Mouse (Mus musculus) hindbrain, embryonic 15.5 days (tissue): Measurements from ENCODE around the gene Gm10413. TPM values are rescaled to one million over a fixed set of nuclear protein-coding genes. Genes with fewer than 3 reads are reported as not detected.
"Not testable (repeated sequence)": the region's sequence is repeated elsewhere in the genome, so short reads cannot be mapped to it uniquely, and the experiment has no call there.

Experiments
- ATAC-seq: fragments of 200-750 bp; cut with Nextera tagmentation; 2 replicates; pipeline ENCODE4 v1.8.0; 2017; ENCODE audit warnings: low read depth, moderate number of reproducible peaks, moderate TSS enrichment; ENCODE audit not compliant: low FRiP score
- H3K27ac ChIP-seq: fragments of 300-500 bp; sonication (generic); replicated peaks from 2 replicates; pipeline ENCODE4 v1.5.1; 2015; ENCODE audit warnings: mild to moderate bottlenecking, inconsistent platforms
- H3K27me3 ChIP-seq: fragments of 300-500 bp; sonication (generic); 2 replicates; pipeline ENCODE4 v1.6.1; 2015; ENCODE audit warnings: control low read depth, inconsistent platforms
- H3K36me3 ChIP-seq: fragments of 300-500 bp; sonication (generic); 2 replicates; pipeline ENCODE4 v1.6.1; 2015; ENCODE audit warnings: control low read depth, inconsistent platforms
- H3K4me1 ChIP-seq: fragments of 300-500 bp; sonication (generic); replicated peaks from 2 replicates; pipeline ENCODE4 v1.6.1; 2015; ENCODE audit warnings: control low read depth, inconsistent platforms
- H3K4me2 ChIP-seq: fragments of 300-500 bp; sonication (generic); 2 replicates; pipeline ENCODE4 v1.6.1; 2015; ENCODE audit warnings: moderate library complexity, mild to moderate bottlenecking, inconsistent platforms
- H3K4me3 ChIP-seq: fragments of 300-500 bp; sonication (generic); 2 replicates; pipeline ENCODE4 v1.5.1; 2015; ENCODE audit warnings: mild to moderate bottlenecking, inconsistent platforms
- H3K9ac ChIP-seq: fragments of 300-500 bp; sonication (generic); 2 replicates; pipeline ENCODE4 v1.6.1; 2015; ENCODE audit warnings: inconsistent platforms
- H3K9me3 ChIP-seq: fragments of 300-500 bp; sonication (generic); 2 replicates; pipeline ENCODE4 v1.6.1; 2016; ENCODE audit warnings: control low read depth, inconsistent platforms
- WGBS: fragments of 180-500 bp; shearing (Covaris S2); methylation state at CpG from one replicate; pipeline ENCODE4 v1.1.7; 2015; 5-methylcytosine and 5-hydroxymethylcytosine counted together
- polyA plus RNA-seq: library from polyadenylated mRNA; unstranded; fragments of >200 nt; fragmentation: Nextera tagmentation; extraction: Ambion mirVana; gene quantifications from 2 replicates; pipeline ENCODE4 v1.2.1, GENCODE M21; 2015

Gm10413 gene
- not detected in 2 replicates for polyA plus RNA-seq

DNA sequence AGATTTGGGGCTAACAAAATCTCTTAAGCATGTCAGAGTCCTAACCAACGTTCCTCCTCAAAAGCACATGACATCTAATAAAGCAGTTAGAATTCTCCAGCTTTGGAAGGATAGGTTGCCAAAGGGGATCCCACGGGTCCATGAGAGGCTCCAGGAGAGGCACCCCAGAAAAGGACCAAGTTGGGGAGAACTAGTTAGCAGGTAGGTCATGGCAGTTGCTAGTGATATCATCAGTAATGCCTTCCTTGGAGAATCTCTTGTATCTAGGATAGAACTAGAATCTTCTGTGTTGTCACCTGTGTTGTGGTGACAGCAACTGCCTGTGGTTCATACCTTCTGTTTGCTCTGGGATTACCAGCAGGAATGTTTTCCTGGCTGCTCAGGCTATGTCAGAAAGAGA is at the start of gene Gm10413:
Gene Gm10413 (plus strand): TSS at position 301 of the 400 bp plus-strand sequence.
- WGBS, result no CpG with 5 or more reads among the region's 2 CpGs
- not testable (repeated sequence) for H3K27me3 ChIP-seq, H3K36me3 ChIP-seq, H3K4me3 ChIP-seq, H3K9ac ChIP-seq, H3K9me3 ChIP-seq, ATAC-seq, H3K4me2 ChIP-seq, H3K27ac ChIP-seq, H3K4me1 ChIP-seq

DNA sequence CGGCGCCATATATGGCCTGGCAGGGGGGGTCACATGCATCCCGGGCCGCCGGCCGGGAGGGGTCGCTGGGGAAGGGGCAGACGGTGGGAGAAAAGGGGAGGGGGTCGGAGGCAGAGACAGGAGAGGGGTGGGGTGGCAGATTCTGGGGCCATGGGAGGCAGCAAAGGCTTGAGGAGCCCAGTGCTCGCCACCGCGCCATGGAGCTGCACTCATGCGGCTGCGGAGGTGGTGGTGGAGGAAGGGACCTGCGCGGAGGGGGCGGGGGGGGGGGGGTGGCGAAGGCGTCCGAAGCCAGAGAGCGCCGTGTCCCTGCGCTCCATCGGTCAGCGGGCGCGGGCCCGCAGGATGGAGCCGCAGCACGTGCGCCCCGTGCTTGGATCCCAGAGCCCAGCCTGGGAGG is 17.4 kb downstream of the Gm10413 start, which contains the start of gene Gm10409:
Gene Gm10409 (plus strand): TSS at position 301 of the 400 bp plus-strand sequence.
- not testable (repeated sequence) for H3K27ac ChIP-seq, ATAC-seq, H3K4me2 ChIP-seq, H3K9me3 ChIP-seq, H3K4me1 ChIP-seq, H3K36me3 ChIP-seq, H3K9ac ChIP-seq, H3K27me3 ChIP-seq, H3K4me3 ChIP-seq
- no CpG with 5 or more reads among the region's 32 CpGs for WGBS

DNA sequence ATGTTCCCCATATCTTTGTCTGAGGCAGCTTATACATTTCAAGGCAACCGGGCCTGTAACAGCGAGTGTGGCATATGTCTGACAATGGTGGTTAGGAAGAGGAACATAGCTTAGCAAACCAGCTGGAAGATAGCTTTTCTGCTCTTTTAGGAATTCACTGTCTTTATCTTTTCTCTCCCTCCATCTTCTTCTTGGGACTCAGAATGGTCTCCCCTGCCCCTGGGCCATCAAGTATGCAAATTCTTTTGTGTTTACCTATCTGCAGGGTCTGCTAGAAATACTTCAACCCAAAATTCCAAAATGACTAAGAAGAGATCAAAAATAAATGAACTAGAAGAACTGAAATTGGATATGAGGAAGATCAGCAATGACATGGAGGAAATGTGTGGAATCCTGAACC is 32.9 kb downstream of the Gm10413 start, which contains the start of gene Gm3005:
Gene Gm3005 (plus strand): TSS at position 301 of the 400 bp plus-strand sequence.
- no CpG with 5 or more reads among the region's 2 CpGs for WGBS
- not testable (repeated sequence) for H3K4me3 ChIP-seq, H3K4me1 ChIP-seq, H3K27me3 ChIP-seq, H3K4me2 ChIP-seq, H3K9me3 ChIP-seq, H3K36me3 ChIP-seq, H3K9ac ChIP-seq, ATAC-seq, H3K27ac ChIP-seq

DNA sequence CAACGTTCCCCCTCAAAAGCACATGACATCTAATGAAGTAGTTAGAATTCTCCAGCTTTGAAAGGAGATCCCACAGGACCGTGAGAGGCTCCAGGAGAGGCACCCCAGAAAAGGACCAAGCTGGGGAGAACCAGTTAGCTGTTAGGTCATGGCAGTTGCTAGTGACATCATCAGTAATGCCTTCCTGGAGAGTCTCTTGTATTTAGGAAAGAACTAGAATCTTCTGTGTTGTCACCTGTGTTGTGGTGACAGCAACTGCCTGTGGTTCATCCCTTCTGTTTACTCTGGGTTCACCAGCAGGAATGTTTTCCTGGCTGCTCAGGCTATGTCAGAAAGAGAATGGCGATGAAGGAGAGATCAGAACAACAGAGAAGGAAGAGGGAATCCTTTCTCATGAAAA is 54.2 kb downstream of the Gm10413 start, which contains the start of gene Gm10408:
Gene Gm10408 (plus strand): TSS at position 301 of the 400 bp plus-strand sequence.
- ATAC-seq, H3K27me3 ChIP-seq, H3K4me3 ChIP-seq, H3K4me1 ChIP-seq, H3K9me3 ChIP-seq, H3K9ac ChIP-seq, H3K36me3 ChIP-seq, H3K27ac ChIP-seq, H3K4me2 ChIP-seq: not testable (repeated sequence)
- no CpG with 5 or more reads among the region's 3 CpGs for WGBS

Other genes starting within 250 kb of the Gm10413 start
- 0.31 and 0.68 TPM in 2 replicates for gene Gm5795, start 206.8 kb upstream of the Gm10413 start, polyA plus RNA-seq
- 31.2 and 36.5 TPM in 2 replicates for gene D830030K20Rik, start 186.6 kb upstream of the Gm10413 start, polyA plus RNA-seq
- gene Gm2956, start 62.5 kb upstream of the Gm10413 start, polyA plus RNA-seq, result 0.17 TPM in 1 of 2 replicates, not detected in the other
- gene Gm10409, start 17.5 kb downstream of the Gm10413 start, polyA plus RNA-seq, result 18.6 and 19.7 TPM in 2 replicates
- 7.2 and 8.0 TPM in 2 replicates for gene Gm3005, start 33.0 kb downstream of the Gm10413 start, polyA plus RNA-seq
- gene Gm10408, start 54.3 kb downstream of the Gm10413 start, polyA plus RNA-seq, result not detected in 2 replicates
- not detected in 2 replicates for gene Gm3012, start 239.4 kb downstream of the Gm10413 start, polyA plus RNA-seq